In the genomic region with DNA sequence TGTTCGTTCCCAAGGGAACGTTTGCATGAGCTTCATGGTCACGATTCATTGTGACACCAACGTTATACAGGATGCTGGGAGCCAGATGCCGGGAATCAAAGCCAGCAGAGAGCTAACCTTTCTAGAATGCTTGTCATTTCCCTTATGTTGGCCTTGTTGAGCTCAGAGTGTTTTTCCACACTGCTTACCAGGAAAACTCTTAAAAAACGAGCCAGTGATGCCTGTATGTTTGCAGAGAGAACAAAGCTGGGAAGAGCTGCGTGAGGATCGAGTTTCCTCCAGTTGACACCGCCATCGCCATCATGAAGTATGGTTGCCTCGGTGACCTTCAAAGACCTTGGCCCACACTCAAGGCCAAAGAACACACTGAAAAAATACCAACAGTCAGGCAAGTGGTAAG, we compare ENCODE assay signal across 18 mouse cellular contexts. TPM values are rescaled to one million over a fixed set of nuclear protein-coding genes. Genes with fewer than 3 reads are reported as not detected.
DNase-seq lines count a peak whose midpoint lies in the region; ATAC-seq lines count a peak whose summit lies in the region.
"Had no signal": no experiment of that assay in that cellular context is flagged by ENCODE, and none has a peak within 500 bp of the region (broad histone marks: within the 10 kb centered on the region; RNA-seq: fewer than 3 reads in every experiment).

No protein-coding gene starts in this region.

- peaks cover 21% of the 10 kb centered on the region; the same call in 1 of the 2 replicates for H3K4me1 ChIP-seq in kidney, embryonic 15.5 days
- H3K4me1 ChIP-seq: forebrain, embryonic 15.5 days; heart, embryonic 15.5 days; hindbrain, embryonic 12.5 days; limb, embryonic 12.5 days; midbrain, embryonic 13.5 days had no signal

- no peaks in the 10 kb centered on the region for H3K36me3 ChIP-seq in kidney, embryonic 15.5 days
- H3K36me3 ChIP-seq: forebrain, embryonic 15.5 days; heart, embryonic 15.5 days; hindbrain, embryonic 12.5 days; limb, embryonic 12.5 days; liver, embryonic 13.5 days; midbrain, embryonic 13.5 days had no signal

- H3K27ac ChIP-seq in kidney, embryonic 15.5 days: no peak overlapping the region
- H3K27ac ChIP-seq: forebrain, embryonic 15.5 days; heart, embryonic 15.5 days; hindbrain, embryonic 12.5 days; limb, embryonic 12.5 days; liver, embryonic 13.5 days; midbrain, embryonic 13.5 days had no signal

- WGBS in kidney, embryonic 15.5 days: 29% methylated on average over 11 of the region's 11 CpGs

- no peak for ATAC-seq in kidney, embryonic 15.5 days (replicated peaks; ENCODE audit: low FRiP score)
- ATAC-seq: forebrain, embryonic 15.5 days; midbrain, embryonic 13.5 days had no signal

- peak; percentile 67 to 85 for DNase-seq in adrenal gland, adult (ENCODE audit: inconsistent age in 2 of 2, low spot score in 1 of 2)
- no peak for DNase-seq in adrenal gland, adult 18-20 months (ENCODE audit: low spot score in 2 of 2)
- DNase-seq in kidney, adult 11 months: peak; percentile 58
- DNase-seq in thymus, postnatal 25 days: peak; percentile 5
- no peak for DNase-seq in thymus, postnatal 10 days (ENCODE audit: low spot score in 2 of 2)
- DNase-seq in kidney, postnatal 36 days: peak; percentile 42 to 46
- DNase-seq in right cerebral cortex, postnatal 14 days: no peak
- DNase-seq: cerebellum, adult 11 months; cerebellum, postnatal 25 days; liver, embryonic 13.5 days had no signal

- no peak overlapping the region for H3K4me3 ChIP-seq in kidney, embryonic 15.5 days (replicated peaks)
- H3K4me3 ChIP-seq: erythroblast, embryonic 14.5 days; forebrain, embryonic 15.5 days; heart, embryonic 15.5 days; hindbrain, embryonic 12.5 days; limb, embryonic 12.5 days; liver, embryonic 13.5 days; midbrain, embryonic 13.5 days had no signal

- no peak overlapping the region for H3K9ac ChIP-seq in kidney, embryonic 15.5 days
- H3K9ac ChIP-seq: forebrain, embryonic 15.5 days; heart, embryonic 15.5 days; hindbrain, embryonic 12.5 days; limb, embryonic 12.5 days; liver, embryonic 13.5 days; midbrain, embryonic 13.5 days had no signal

- H3K4me2 ChIP-seq in kidney, embryonic 15.5 days: no peak overlapping the region
- H3K4me2 ChIP-seq: forebrain, embryonic 15.5 days; heart, embryonic 15.5 days; hindbrain, embryonic 12.5 days; limb, embryonic 12.5 days; liver, embryonic 13.5 days; midbrain, embryonic 13.5 days had no signal

- 0 out of 2 replicates have a peak, but pooled peaks cover 3% of the 10 kb centered on the region for H3K9me3 ChIP-seq in kidney, embryonic 15.5 days (replicated peaks)
- H3K9me3 ChIP-seq: forebrain, embryonic 15.5 days; heart, embryonic 15.5 days; limb, embryonic 12.5 days; liver, embryonic 13.5 days; midbrain, embryonic 13.5 days had no signal

- H3K27me3 ChIP-seq in kidney, embryonic 15.5 days: no peaks in the 10 kb centered on the region
- H3K27me3 ChIP-seq: forebrain, embryonic 15.5 days; heart, embryonic 15.5 days; hindbrain, embryonic 12.5 days; limb, embryonic 12.5 days; liver, embryonic 13.5 days; midbrain, embryonic 13.5 days had no signal

RNA-seq across cellular contexts. Expression of gene Gramd1a, which starts 6.6 kb away (rescaled TPM):
- total RNA-seq in adrenal gland, adult 18-20 months (2021): 10 to 100 TPM; 41.9 to 51.7 TPM
- polyA plus RNA-seq in kidney, embryonic 15.5 days (2015; fragmentation: Nextera tagmentation; extraction: Ambion mirVana): 60.6 and 69.5 TPM in 2 replicates

RNA-seq across cellular contexts. Expression of gene Scn1b, which starts 35.5 kb away (rescaled TPM):
- 10 to 100 TPM; 13.5 to 24.9 TPM for total RNA-seq in adrenal gland, adult 18-20 months (2021)
- 1.4 and 2.0 TPM in 2 replicates for polyA plus RNA-seq in kidney, embryonic 15.5 days (2015; fragmentation: Nextera tagmentation; extraction: Ambion mirVana)
- total RNA-seq: granulocyte monocyte progenitor cell, adult 5-6 weeks had no signal

RNA-seq across cellular contexts. Expression of gene Hpn, which starts 47.2 kb away (rescaled TPM):
- 1 to 10 TPM; 1.2 to 1.4 TPM for total RNA-seq in adrenal gland, adult 18-20 months (2021)
- 40.6 and 45.0 TPM in 2 replicates for polyA plus RNA-seq in kidney, embryonic 15.5 days (2015; fragmentation: Nextera tagmentation; extraction: Ambion mirVana)

Comparison
In these comparisons a context has a peak if more than half of its experiments do, and no peak if none do; other contexts are left out.
1. DNase-seq: peak in adrenal gland, adult (2 of 2), kidney, adult 11 months (single experiment), thymus, postnatal 25 days (single experiment) and kidney, postnatal 36 days (2 of 2); none in adrenal gland, adult 18-20 months (0 of 2), thymus, postnatal 10 days (0 of 2) and right cerebral cortex, postnatal 14 days (single experiment).